Mouse (Mus musculus): ENCODE results near the gene Slc27a3.

Slc27a3 gene

DNA sequence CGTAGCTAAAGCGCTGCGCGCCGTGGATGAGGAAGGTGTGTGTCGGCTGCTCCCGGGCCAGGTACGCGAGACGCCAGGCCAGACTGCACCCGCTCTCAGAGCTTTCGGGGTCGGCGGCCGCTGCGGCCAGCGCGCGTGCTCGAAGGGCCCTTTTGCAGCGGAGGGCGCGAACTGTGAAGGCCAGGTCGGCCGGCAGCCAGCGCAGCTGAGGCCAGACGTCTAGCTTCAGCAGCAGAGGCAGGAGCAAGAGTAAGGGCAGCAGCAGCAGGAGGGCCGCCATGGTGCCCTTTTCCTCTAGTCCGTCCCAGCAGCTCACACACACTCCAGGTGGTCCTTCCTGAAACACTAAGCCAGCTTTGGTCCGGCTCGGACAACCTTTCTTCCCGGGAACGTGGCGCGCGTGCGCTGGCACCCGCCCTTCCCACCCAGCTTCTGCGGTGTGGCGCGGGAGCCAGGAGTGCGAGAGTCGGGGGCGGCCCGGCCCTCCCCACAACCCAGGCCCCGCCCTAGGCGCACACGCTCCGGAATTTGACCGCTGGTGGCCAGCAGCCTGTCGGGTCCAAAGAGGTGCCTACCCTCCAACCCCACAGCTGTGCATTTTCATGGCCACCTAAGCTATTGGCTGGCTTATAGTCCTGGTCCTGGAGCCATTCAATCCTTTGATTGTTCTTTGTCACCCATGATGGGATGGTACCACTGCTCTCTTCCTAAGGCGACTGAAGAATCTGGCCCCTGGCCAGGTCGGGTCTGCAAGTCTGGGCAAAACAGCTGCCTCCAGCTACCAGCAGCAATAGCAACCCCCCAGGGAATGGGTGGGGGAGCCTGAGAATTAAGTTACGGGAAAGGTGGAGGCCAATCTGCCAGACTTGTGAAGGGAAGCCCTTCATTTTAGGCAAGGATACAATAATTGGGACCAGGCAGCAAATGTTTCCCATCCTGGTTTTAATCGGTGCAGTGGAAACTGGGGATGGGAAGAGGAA lies at the start of gene Slc27a3:
Gene Slc27a3, minus strand, starts transcription at position 428 of the 980 bp plus-strand sequence.
- CTCF ChIA-PET: no interaction called here

DNA sequence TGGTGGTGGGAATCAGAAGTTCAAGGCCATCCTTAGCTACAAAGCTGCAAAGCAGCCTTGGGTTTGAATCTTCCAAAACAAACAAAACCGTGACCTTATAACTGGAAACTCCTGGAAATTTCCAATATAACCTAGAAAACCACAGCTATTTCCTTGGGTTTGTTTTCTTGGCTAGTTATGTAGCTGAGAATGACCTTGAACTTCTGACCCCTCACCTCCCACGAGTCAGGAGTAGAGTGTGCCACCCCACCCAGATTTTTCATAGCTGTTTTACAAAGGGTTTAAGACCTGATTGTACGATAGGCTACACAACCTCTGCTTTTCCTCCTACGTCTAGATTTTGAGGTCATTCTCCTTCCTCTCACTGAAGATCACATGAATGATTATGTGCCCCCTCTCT lies 47.4 kb upstream of the Slc27a3 start:
- CTCF ChIA-PET: interaction anchor here (0.6 to 1.0 kb wide), 3 partner anchors 190 to 1721 kb away, joined by 3 read pairs; partner anchors contain the start of gene Rit1

GRCm38 (mm10) chr3:90434073-90434730 lies 44.5 kb upstream of the Slc27a3 start:
- CTCF ChIA-PET: interaction anchor here (0.6 kb wide), 1 partner anchor 12 kb away, joined by 3 read pairs; no protein-coding TSS in a partner anchor

DNA sequence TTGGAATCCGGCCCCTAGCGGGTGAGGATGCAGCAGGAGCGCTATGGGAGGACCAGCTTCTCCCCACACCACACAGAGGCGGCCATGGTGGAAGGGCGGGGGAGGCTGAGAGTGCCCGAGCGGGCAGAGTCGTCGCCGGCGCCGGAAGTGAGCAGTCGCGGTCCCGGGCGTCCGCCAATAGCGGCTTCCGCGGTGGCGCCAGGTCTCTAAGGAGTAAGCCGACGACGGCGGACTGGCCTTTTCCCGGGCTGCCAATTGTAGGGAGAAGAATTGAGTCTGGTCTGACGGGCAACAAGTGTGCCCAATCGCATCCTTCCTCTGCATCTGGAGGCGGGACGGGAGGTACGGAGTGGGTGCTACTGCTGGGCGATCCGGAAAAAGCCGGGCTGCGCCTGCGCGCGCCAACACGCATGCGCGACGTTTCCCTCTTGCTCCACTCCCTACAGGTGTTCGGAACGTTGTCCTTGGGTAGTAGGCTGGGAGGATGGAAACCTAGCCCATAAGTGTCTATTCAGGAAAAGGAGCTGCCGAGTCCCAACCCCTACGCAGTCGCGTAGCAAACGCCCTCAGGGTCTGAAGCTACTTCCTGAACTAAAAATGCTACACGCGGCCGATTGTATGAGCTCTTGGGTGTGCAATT lies 43.8 kb upstream of the Slc27a3 start, which contains the start of gene Ints3:
Gene Ints3, minus strand, starts transcription at position 242 of the 640 bp plus-strand sequence.
- CTCF ChIA-PET: interaction anchor here (0.6 kb wide), 1 partner anchor 12 kb away, joined by 3 read pairs; no protein-coding TSS in a partner anchor

- CTCF ChIA-PET: no interaction called here
Observed at GRCm38 (mm10) chr3:90432811-90433219, 43.1 kb upstream of the Slc27a3 start.

- CTCF ChIA-PET: no interaction called here
Observed at GRCm38 (mm10) chr3:90432348-90432747, 42.6 kb upstream of the Slc27a3 start.

DNA sequence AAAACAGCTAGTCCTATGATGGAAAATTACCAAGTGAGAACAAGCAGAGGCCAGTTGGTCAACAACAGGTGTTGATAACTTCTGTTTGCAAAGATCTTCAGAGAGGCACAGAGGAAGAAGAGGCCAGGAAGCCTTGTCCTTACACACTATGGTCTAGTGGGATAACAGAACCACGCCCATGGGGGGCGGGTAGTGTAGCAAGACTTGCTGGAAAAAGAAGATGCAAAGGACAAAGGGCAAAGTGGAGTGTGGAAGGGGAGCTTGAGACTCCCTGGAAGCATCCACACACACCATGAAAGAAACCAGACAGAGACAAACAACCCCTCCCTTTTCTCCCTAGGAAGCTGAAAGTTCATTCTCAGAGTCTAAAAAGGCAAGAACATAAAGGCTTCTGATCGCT lies 39.8 kb upstream of the Slc27a3 start:
- CTCF ChIA-PET: no interaction called here

DNA sequence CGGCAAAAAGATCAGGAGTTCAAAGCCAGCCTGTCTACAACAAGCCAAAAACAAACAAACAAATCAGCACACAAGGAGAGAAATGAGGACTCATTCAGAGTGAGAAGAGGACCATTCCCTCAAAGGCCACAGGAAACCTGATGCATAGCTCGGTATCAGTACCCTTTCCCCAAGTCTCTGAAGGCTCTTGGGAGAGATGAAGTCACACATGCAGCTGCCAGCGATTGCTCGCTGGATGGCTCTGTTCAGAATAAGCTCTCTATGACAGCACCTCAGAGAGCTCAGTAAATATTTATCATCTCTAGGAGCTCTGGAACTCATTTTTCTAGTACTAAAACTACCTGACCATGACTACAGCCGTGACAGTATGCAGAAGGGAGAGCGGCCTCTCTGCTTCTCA lies 38.4 kb upstream of the Slc27a3 start:
- CTCF ChIA-PET: no interaction called here

GRCm38 (mm10) chr3:90427574-90427973 lies 37.8 kb upstream of the Slc27a3 start:
- CTCF ChIA-PET: no interaction called here

DNA sequence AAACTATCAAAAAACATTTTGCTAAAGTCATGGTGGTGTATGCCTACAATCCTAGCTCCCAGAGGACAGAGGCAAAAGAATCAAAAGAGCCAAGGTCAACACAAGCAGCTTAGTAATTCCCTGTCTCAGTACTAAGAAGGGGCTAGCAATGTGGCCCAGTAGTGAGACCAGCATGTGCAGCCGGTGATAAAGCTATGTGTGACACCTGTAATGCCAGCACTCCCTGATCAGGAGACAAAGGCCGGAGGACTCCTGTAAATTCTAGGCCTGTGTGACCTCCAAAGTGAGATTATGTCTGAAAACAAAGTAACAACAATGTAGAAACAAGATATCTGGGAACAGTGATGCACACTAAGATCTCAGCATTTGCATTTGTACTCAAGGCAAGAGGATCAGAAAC lies 35.8 kb upstream of the Slc27a3 start:
- CTCF ChIA-PET: no interaction called here

- CTCF ChIA-PET: no interaction called here
Observed at GRCm38 (mm10) chr3:90423549-90423948, 33.8 kb upstream of the Slc27a3 start.

DNA sequence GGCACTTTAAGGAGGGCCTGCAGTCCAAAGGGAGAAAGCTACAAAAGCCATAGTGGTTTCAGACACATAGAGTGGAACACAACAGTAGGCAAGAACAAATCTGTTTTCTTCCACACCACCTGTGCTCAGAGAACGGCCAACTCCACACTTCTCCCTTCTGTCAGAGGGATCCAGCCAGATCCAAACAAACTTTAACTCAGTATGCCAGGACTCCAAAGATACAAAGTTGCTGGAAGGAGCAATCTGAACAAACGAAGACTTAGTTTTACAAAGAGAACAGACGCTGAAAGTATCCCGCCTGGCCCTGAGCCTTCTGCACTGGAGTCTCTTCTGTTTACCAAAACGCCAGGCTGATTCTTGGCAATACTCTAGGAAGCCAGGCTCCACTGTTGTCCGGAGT lies 31.0 kb upstream of the Slc27a3 start:
- CTCF ChIA-PET: interaction anchor here (0.9 kb wide), 1 partner anchor 206 kb away, joined by 3 read pairs; no protein-coding TSS in a partner anchor

DNA sequence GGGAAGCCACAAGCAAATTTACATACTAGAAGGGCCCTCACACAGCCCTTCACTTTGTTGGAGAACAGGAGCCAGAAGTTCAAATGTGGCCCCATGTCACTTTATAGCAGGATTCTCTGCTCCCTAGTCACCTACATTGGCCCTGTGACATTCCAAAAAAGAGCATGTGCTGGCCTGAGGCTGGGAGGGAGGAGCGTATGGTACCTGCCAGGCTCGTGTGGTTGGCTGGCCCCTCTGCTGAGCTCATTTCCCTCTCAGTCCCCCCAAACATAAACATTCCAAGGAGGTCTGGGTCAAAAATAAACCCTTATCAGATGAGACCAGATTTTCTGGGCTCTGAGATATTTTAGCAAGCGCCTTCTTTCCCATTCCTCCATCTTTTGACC lies 23.3 kb upstream of the Slc27a3 start:
- CTCF ChIA-PET: no interaction called here

DNA sequence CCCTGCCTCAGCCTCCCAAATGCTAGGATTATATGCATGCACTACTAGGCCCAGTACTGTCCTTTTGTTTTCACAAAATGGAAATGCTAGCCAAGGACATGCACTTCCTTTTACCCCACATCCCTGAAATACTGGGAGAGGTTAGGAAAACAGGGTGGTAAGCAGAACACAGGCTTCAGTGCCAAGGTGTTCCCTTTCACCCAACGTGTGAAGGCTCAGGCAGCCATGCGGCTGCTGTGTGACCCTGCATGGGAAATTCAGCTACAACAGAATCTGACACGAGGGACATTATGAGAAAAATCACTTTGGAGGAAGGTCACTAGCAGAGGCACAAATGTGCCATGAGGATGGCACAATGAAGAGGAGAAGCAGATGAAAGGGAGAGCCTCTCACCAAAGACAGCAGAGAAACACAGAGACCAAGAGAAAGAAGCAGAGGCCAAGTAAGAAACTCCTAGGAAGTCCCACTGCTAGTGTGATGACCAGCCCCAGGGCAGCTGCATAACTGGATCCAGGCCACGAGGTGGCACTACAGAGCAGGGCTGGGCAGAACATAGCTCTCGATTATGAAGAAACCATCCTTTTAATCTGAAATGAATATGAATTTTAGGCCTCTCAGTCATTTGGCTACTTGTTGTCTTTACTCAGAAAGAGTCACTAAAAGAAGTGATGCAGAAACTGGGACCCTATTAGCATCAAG lies 22.7 kb upstream of the Slc27a3 start:
- CTCF ChIA-PET: interaction anchor here (0.9 kb wide), 1 partner anchor 99 kb away, joined by 4 read pairs; no protein-coding TSS in a partner anchor

DNA sequence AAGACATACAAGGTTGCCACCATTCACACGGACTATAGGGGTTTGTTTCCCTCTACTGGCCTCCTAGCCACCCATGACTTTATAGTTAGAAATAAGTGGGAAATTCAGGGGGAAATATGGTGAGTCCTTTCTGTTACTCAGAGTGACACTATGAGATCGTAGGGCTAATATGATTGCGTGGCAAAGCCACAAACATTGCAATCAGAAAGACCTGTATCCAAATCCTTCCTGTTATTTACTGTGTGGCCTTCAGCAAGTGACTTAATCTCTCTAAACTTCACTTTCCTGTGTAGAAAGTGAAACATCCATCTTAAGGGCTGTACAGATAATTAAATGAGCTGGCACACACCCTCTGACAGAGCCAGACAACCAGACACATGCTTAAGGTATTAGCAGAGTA lies 19.0 kb upstream of the Slc27a3 start:
- CTCF ChIA-PET: interaction anchor here (0.6 kb wide), 1 partner anchor 25 kb away, joined by 4 read pairs; no protein-coding TSS in a partner anchor

DNA sequence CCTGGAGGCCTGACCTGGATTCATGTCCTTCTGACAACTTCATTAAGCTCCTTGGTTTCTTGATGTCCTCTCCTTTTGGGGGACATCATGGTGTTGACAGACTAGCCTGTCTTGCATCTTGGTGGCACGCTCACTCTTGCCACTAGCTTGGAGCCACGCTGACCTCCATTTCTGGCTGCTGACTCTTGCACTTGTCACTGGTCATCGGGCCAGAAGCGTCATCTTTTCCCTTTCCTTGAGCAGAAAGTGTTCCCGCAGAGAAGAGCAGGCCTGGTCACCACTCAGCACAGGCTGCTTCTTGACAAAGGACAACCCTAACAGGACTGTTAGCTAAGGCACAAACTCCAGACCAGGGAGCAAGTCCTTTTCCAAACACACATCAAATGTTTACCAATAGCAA lies 16.7 kb upstream of the Slc27a3 start:
- CTCF ChIA-PET: interaction anchor here (0.5 kb wide), 1 partner anchor 203 kb away, joined by 5 read pairs; no protein-coding TSS in a partner anchor

- CTCF ChIA-PET: no interaction called here
Observed at GRCm38 (mm10) chr3:90404609-90405008, 14.9 kb upstream of the Slc27a3 start.

DNA sequence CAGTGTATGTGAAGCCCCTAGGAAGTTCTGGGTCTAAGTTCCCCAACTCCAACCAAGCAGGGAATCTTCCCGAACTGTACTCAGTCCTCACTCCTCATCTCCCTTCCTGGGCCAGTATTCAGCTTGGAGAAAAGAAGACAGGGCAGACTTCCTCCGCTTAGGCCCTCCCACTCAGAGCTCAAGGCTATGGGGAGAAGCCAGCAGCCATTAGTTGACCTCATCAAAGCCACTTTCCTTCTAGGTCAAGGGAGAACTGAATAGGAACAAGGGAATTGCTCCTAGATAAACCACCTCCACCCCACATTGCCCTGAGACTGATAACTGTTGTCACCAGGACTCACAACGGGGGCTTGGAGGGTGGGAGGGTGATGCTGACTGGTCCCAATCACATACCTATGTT lies 14.4 kb upstream of the Slc27a3 start:
- CTCF ChIA-PET: no interaction called here

- CTCF ChIA-PET: no interaction called here
Observed at GRCm38 (mm10) chr3:90400993-90401392, 11.3 kb upstream of the Slc27a3 start.

GRCm38 (mm10) chr3:90395629-90396028 lies 5.9 kb upstream of the Slc27a3 start:
- CTCF ChIA-PET: interaction anchor here (0.5 kb wide), 1 partner anchor 1113 kb away, joined by 4 read pairs; no protein-coding TSS in a partner anchor

DNA sequence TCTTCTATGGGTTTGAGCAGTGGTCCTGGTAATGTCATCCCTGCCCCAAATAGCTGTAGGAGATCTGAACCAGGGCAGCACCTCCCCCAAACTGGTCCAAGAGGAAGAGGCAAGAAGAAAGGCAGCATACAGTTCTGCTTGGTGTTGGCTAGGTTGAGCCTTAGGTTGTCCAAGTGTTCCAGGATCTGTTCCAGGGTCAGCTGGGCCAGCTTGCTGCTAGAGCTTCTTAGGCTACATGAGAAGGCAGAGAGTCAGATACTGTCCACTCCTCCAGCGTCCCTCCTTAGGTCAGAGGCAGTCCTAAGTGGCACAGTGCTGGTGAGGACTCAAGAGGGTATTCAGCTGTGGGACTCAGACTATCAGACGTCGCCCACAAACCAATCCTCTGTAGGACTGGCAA lies 2.9 kb upstream of the Slc27a3 start:
- CTCF ChIA-PET: no interaction called here

Measured in spleen, embryonic (tissue).